Mouse (Mus musculus): ENCODE measurements around the gene Pi4ka. TPM values are rescaled to one million over a fixed set of nuclear protein-coding genes. Genes with fewer than 3 reads are reported as not detected.

Pi4ka gene
- polyA plus RNA-seq (2015; fragmentation: Nextera tagmentation; extraction: Ambion mirVana): 60.9 and 62.1 TPM in 2 replicates

GRCm38 (mm10) chr16:17405736-17406443, at the start of gene Pi4ka, which contains the start of gene Snap29:
Pi4ka (minus strand) TSS chr16:17406314.
Snap29 (plus strand) TSS chr16:17405986.
- H3K9ac ChIP-seq: peak within 1 kb of the TSS; percentile 84
- H3K4me2 ChIP-seq: peak within 1 kb of the TSS; percentile 73
- no peaks in the 10 kb centered on the region for H3K9me3 ChIP-seq
- 1% methylated on average over 58 of the region's 69 CpGs for WGBS
- peak; percentile 98 for ATAC-seq (ENCODE audit: low FRiP score)
- peak within 1 kb of the TSS; percentile 90 for H3K27ac ChIP-seq
- peak within 1 kb of the TSS; percentile 69 for H3K4me3 ChIP-seq
- H3K36me3 ChIP-seq: peaks cover 11% of the 10 kb centered on the region; the same call in 1 of the 2 replicates
- no peaks in the 10 kb centered on the region for H3K27me3 ChIP-seq
- H3K4me1 ChIP-seq (replicated peaks): peaks cover 51% of the 10 kb centered on the region

DNA sequence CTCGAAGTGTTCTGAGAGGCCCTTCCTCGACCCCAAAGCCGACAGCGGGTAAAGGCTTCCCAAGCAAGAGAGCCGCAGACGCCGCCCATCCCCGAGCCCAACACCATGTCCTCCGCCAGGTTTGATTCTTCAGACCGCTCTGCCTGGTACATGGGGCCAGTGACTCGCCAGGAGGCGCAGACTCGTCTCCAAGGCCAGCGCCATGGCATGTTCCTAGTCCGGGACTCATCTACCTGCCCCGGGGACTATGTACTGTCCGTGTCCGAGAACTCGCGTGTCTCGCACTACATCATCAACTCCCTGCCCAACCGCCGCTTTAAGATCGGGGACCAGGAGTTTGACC, 46.2 kb upstream of the Pi4ka start:
- peak overlapping the region; percentile 97 for H3K4me2 ChIP-seq
- peak overlapping the region; percentile 98 for H3K27ac ChIP-seq
- peak overlapping the region; percentile 99 for H3K4me3 ChIP-seq
- peaks cover 37% of the 10 kb centered on the region for H3K4me1 ChIP-seq (replicated peaks)
- H3K9me3 ChIP-seq: no peaks in the 10 kb centered on the region
- peak; percentile 59 for ATAC-seq (ENCODE audit: low FRiP score)
- no peaks in the 10 kb centered on the region for H3K27me3 ChIP-seq
- H3K36me3 ChIP-seq: peaks cover 15% of the 10 kb centered on the region
- H3K9ac ChIP-seq: peak overlapping the region; percentile 96
- under 1% methylated on average over 24 of the region's 24 CpGs for WGBS

DNA sequence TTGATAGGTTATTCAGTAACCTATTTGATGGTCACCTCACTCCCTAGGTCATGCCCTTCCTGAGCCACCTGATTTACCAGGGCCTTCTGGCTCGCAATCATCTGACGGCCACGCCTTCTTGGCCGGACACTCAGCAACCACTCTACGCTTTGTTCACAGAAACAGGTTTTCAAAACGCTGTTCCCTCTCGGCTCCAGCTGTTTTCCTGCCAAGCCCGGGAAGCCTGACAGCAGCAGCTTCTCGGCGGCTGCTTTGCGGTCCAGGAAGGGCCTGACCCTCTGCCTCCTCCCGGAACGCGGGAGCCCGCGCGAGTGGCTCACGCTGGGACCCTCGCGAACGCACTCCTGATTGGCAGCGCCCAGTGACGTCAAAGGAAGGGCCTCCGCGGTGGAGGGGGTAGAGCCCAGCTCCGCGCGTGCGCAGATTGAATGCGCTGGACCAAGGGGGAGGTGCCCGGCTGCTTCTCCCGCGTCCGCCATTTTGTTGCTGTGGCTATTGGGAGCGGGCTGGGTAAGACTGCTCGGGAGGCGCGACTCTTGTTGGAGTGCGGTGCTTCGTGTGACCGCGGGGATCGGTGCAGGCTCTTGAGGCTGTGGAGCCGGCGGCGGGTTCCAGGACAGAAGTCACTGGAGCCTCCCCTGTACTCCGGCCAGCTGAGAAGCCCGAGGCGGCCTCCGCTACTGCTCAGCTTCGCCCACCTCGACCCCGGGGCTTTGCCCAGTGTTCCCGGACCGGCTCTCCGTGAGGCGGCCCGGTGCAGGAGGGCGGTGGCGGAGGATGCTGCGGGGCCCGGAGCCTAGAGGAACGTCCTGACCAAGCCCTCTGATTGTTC, 45.6 kb upstream of the Pi4ka start, which contains the start of gene Crkl:
Gene Crkl (plus strand): TSS at position 447 of the 832 bp plus-strand sequence.
- H3K4me1 ChIP-seq (replicated peaks): peaks cover 31% of the 10 kb centered on the region
- peak; percentile 96 for ATAC-seq (ENCODE audit: low FRiP score)

GRCm38 (mm10) chr16:17432576-17432975, 26.5 kb upstream of the Pi4ka start:
- no peaks in the 10 kb centered on the region for H3K9me3 ChIP-seq
- H3K4me1 ChIP-seq (replicated peaks): no peaks in the 10 kb centered on the region
- no peak overlapping the region for H3K27ac ChIP-seq
- H3K4me3 ChIP-seq: no peak overlapping the region
- H3K27me3 ChIP-seq: no peaks in the 10 kb centered on the region
- H3K36me3 ChIP-seq: peaks cover 32% of the 10 kb centered on the region
- no peak overlapping the region for H3K4me2 ChIP-seq
- WGBS: 78% methylated on average over 2 of the region's 2 CpGs
- no peak overlapping the region for H3K9ac ChIP-seq
- ATAC-seq (ENCODE audit: low FRiP score): no peak

More for the DNA sequence above, 45.6 kb upstream of the Pi4ka start, which contains the start of gene Crkl:
- Histone ChIP-seq H3K9ac (peak within 1 kb of the TSS; percentile 96), H3K27me3 (no peaks in the 10 kb centered on the region), H3K9me3 (no peaks in the 10 kb centered on the region), H3K27ac (peak within 1 kb of the TSS; percentile 98), H3K36me3 (peaks cover 9% of the 10 kb centered on the region), H3K4me3 (peak within 1 kb of the TSS; percentile 99), H3K4me2 (peak within 1 kb of the TSS; percentile 97)
- under 1% methylated on average over 63 of the region's 63 CpGs for WGBS

DNA sequence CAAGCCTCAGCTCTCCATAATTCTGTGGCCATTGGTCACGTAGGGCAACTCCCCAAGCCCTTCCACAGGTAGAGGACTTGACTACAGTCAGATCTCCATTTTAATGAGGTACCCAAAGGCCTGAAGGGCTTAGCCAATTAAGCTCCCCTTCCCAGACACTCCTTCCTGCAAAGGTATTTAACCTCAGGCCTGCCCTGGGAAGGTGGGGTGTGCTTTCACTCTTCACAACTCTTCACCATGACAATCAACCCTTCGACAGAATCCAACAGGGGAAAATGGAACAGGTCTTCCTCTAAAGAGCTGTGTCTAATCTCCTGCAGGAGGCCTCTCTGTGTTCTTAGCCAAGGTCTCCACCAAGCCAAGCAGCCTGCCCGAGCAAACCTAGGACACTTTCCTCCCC, 16.9 kb upstream of the Pi4ka start:
- Histone ChIP-seq H3K4me1 (replicated peaks) (no peaks in the 10 kb centered on the region), H3K4me3 (no peak overlapping the region), H3K9me3 (no peaks in the 10 kb centered on the region), H3K36me3 (peaks cover 72% of the 10 kb centered on the region), H3K27me3 (no peaks in the 10 kb centered on the region), H3K27ac (no peak overlapping the region), H3K4me2 (no peak overlapping the region), H3K9ac (no peak overlapping the region)
- no peak for ATAC-seq (ENCODE audit: low FRiP score)
- 91% methylated on average over 3 of the region's 3 CpGs for WGBS

- ATAC-seq (ENCODE audit: low FRiP score): no peak
- Histone ChIP-seq H3K36me3 (peaks cover 3% of the 10 kb centered on the region; the same call in 1 of the 2 replicates), H3K4me3 (no peak overlapping the region), H3K9ac (no peak overlapping the region), H3K9me3 (no peaks in the 10 kb centered on the region), H3K27me3 (no peaks in the 10 kb centered on the region), H3K27ac (no peak overlapping the region), H3K4me2 (no peak overlapping the region), H3K4me1 (replicated peaks) (peaks cover 27% of the 10 kb centered on the region)
- 74% methylated on average over 4 of the region's 4 CpGs for WGBS
Measured at GRCm38 (mm10) chr16:17410209-17410608, 4.1 kb upstream of the Pi4ka start.

DNA sequence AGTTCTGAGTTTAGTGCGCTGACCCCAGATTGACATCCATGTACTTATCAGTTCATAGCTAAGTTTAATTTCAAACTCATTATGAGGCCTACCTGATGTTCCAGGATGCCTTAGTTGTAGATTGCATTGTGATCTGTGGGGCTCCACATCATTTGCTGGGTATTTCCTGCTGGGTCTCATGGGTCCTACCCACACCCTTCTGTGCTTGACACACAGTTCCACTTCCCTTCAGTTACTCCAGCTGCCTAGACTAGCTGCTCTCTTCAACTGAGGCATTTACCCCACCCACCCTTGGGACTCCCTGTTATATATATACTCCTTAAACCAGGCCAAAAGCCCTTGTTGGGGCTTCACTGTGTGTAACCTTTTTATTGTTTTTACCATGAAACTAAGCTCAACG, 2.9 kb upstream of the Pi4ka start:
- peaks cover 3% of the 10 kb centered on the region; the same call in 1 of the 2 replicates for H3K36me3 ChIP-seq
- no peak overlapping the region for H3K4me3 ChIP-seq
- no peak overlapping the region for H3K4me2 ChIP-seq
- no peak overlapping the region for H3K27ac ChIP-seq
- H3K27me3 ChIP-seq: no peaks in the 10 kb centered on the region
- no peak overlapping the region for H3K9ac ChIP-seq
- H3K9me3 ChIP-seq: no peaks in the 10 kb centered on the region
- 97% methylated on average over 2 of the region's 2 CpGs for WGBS
- H3K4me1 ChIP-seq (replicated peaks): peaks cover 37% of the 10 kb centered on the region
- ATAC-seq (ENCODE audit: low FRiP score): no peak

DNA sequence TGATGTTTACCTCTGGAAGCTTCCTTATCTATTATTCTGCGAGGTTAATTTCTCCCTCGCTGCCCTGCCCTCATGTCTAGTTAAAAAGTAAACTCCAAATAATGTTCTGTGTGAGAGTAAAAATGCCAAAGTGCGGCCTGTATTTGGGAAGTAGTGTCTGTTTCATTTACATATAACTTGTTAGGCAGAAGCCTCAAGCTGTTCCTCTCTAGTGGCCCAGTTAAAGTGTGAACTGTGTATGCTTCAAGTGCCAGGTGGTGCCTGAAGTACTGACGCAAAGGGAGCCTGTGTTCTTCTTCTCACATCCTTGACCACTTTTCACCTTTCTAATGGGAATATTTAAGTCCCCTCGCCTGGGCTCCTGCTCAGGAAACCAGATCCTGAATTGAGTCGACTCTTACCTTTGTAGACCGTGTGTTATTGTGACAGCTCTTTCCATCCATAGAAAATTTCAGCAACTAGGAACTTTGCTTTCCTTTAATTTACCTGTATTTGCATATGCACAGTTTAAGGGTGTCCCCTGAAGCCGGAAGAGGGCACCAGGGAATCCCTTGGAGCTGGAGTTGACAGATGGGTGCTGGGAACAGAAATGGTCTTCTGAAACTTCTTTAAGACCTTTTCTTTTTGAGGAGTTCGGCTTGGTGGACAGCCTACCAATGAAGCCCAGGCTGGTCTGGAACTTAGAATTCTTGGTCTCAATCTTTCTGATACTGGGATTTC, 558 bp upstream of the Pi4ka start:
- Histone ChIP-seq H3K27me3 (no peaks in the 10 kb centered on the region), H3K4me3 (peak overlapping the region; percentile 69), H3K4me2 (peak overlapping the region; percentile 67), H3K27ac (no peak overlapping the region), H3K9me3 (no peaks in the 10 kb centered on the region), H3K9ac (peak overlapping the region; percentile 84), H3K4me1 (replicated peaks) (peaks cover 45% of the 10 kb centered on the region), H3K36me3 (peaks cover 11% of the 10 kb centered on the region; the same call in 1 of the 2 replicates)
- WGBS: 43% methylated on average over 9 of the region's 9 CpGs
- no peak for ATAC-seq (ENCODE audit: low FRiP score)

GRCm38 (mm10) chr16:17405271-17405696, 830 bp downstream of the Pi4ka start:
- Histone ChIP-seq H3K4me1 (replicated peaks) (peaks cover 52% of the 10 kb centered on the region), H3K4me3 (peak overlapping the region; percentile 69), H3K9me3 (no peaks in the 10 kb centered on the region), H3K9ac (peak overlapping the region; percentile 84), H3K27ac (peak overlapping the region; percentile 90), H3K4me2 (peak overlapping the region; percentile 73), H3K36me3 (peaks cover 11% of the 10 kb centered on the region; the same call in 1 of the 2 replicates), H3K27me3 (no peaks in the 10 kb centered on the region)
- WGBS: under 1% methylated on average over 22 of the region's 22 CpGs
- ATAC-seq (ENCODE audit: low FRiP score): peak; percentile 89

DNA sequence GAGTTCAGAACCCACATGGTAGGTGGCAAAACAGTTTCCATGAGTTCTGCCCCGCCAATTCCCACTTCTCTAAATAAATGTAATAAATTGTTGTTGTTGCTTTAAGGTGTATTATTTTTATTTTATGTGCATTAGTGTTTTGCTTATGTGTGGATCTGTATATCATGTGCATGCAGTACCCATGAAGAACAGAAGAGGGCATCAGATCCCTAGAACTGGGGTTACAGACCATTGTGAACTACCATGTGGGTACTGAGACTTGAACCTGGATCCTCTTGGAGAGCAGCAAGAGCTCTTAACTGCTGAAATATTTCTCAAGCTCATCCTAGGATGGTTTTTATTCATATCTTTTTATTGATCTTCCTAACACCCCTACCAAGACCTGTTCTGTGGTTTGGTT, 3.3 kb downstream of the Pi4ka start:
- Histone ChIP-seq H3K27me3 (no peaks in the 10 kb centered on the region), H3K4me1 (replicated peaks) (peaks cover 39% of the 10 kb centered on the region), H3K27ac (no peak overlapping the region), H3K9me3 (no peaks in the 10 kb centered on the region), H3K4me2 (no peak overlapping the region), H3K9ac (no peak overlapping the region), H3K36me3 (0 out of 2 replicates have a peak, but pooled peaks cover 8% of the 10 kb centered on the region), H3K4me3 (no peak overlapping the region)
- no peak for ATAC-seq (ENCODE audit: low FRiP score)
- whole genome bisulfite sequencing: 66% methylated on average over 1 of the region's 1 CpGs

DNA sequence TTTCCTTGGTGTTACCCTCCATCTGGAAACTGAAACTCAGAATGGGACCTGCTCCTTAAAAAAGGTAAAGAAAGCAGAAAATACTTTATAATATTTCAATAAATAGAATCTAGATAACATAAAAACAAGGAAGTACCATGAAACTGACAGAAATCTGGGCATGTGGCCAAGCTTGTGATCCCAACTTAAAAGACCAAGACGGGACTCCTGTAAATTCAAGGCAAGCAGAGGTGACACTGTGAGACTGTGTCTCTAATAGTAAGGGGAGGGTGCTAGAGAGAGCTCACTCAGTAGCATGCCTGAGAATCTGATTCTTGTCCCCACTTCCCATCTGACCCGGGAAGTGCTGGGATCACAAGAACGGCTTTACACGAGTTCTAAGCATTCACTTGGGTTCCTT, 13.3 kb downstream of the Pi4ka start:
- 84% methylated on average over 4 of the region's 4 CpGs for WGBS
- Histone ChIP-seq H3K36me3 (peaks cover 28% of the 10 kb centered on the region), H3K9ac (no peak overlapping the region), H3K9me3 (no peaks in the 10 kb centered on the region), H3K4me1 (replicated peaks) (no peaks in the 10 kb centered on the region), H3K27me3 (no peaks in the 10 kb centered on the region), H3K27ac (no peak overlapping the region), H3K4me2 (no peak overlapping the region), H3K4me3 (no peak overlapping the region)
- no peak for ATAC-seq (ENCODE audit: low FRiP score)
